Mouse (Mus musculus): ENCODE results near the gene Vmn2r118.

Vmn2r118 gene

GRCm38 (mm10) chr17:55625092-55625491 is at the start of gene Vmn2r118:
Gene Vmn2r118 (minus strand): TSS chr17:55625192.
- DNase-seq (ENCODE audit: extremely low read depth, low read depth, low spot score): no peak

- DNase-seq (ENCODE audit: extremely low read depth, low read depth, low spot score): no peak
Measured at GRCm38 (mm10) chr17:55661099-55661498, 36.1 kb upstream of the Vmn2r118 start.

GRCm38 (mm10) chr17:55590838-55591237 is 34.2 kb downstream of the Vmn2r118 start:
- DNase-seq (ENCODE audit: extremely low read depth, low read depth, low spot score): no peak

- DNase-seq (ENCODE audit: extremely low read depth, low read depth, low spot score): no peak
Measured at GRCm38 (mm10) chr17:55561774-55562173, 63.2 kb downstream of the Vmn2r118 start.

- no peak for DNase-seq (ENCODE audit: extremely low read depth, low read depth, low spot score)
Measured at GRCm38 (mm10) chr17:55548476-55548875, 76.5 kb downstream of the Vmn2r118 start.

All from fat pad, adult 2 months (tissue).